Mouse (Mus musculus) granulocyte monocyte progenitor cell, adult 5-6 weeks (primary cell): ENCODE results near the gene Fktn. TPM values are rescaled to one million over a fixed set of nuclear protein-coding genes. Genes with fewer than 3 reads are reported as not detected.
"Not testable (repeated sequence)": the region's sequence is repeated elsewhere in the genome, so short reads cannot be mapped to it uniquely, and the experiment has no call there.

Source experiments
- ATAC-seq: replicated peaks from 2 replicates; pipeline ENCODE4 v1.8.0; 2016; ENCODE audit warnings: mild to moderate bottlenecking, moderate TSS enrichment, inconsistent platforms; ENCODE audit not compliant: poor library complexity, severe bottlenecking
- total RNA-seq, 2 experiments: library from RNA; stranded (forward) in 1 of 2; stranded (reverse) in 1 of 2; fragments of 200-712, 200-1000 nt in 1 of 2; fragments of >200 nt in 1 of 2; fragmentation: Nextera tagmentation in 1 of 2; gene quantifications; 2 replicates each; pipeline ENCODE4 v1.2.3; 2014 to 2017

Fktn gene
- total RNA-seq, 2 experiments from 2014 or later: 3.1 to 8.9 TPM

DNA sequence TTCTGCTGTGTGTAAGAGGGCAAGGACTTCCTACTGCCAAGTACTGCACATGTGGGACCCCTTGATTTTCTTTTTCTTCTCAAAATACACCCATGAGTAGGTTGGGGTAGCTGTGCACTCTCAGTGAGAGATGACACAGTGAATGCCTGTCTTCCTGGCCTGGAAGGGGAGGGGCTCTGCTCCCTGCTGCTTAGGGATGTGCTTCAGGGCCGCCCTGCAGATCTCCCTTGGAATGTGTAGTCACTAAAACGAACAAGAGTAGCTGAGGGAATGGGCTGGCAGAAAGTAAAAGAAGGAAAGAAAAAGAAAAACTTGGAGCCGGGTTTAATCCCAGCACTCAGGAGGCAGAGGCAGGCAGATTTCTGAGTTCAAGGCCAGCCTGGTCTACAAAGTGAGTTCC lies 48.7 kb downstream of the Fktn start:
- no peak for ATAC-seq

DNA sequence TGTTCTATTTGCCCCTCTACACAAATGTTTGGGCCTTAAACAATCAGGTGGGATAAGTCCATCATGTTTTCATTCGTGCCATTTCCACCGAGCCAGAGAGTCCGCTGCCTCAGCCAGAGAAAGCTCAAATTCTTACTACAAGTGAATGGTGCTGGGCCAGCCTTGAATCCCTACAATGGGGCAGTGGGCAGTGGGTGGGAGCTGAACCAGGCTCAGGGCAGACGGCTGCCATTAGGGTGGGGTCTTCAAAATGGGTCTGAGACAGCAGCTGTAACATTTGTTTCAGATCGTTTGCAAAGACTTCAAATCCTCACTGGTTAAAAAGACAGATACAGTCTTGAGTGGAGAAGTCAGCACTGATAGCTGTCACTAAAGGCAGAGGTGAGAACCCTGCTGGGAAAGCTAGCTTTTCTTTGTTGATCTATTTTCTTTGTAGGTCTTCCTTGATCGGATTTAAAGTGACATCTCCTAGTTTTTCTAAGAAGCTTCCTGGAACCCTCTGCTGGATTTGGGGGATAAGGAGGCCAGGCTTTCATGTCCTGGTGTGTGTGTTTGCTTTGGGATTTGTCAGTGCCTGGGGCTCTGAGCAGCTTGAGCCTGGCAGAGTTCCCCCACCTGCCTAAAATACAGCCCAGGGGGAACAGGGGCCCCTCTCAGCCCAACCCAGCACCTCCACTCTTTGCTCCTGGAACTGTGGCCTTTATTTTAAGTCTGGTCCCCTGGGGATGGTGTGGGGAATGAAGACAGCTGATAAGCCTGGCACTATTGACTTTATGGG lies 57.3 kb downstream of the Fktn start:
- ATAC-seq: no peak

DNA sequence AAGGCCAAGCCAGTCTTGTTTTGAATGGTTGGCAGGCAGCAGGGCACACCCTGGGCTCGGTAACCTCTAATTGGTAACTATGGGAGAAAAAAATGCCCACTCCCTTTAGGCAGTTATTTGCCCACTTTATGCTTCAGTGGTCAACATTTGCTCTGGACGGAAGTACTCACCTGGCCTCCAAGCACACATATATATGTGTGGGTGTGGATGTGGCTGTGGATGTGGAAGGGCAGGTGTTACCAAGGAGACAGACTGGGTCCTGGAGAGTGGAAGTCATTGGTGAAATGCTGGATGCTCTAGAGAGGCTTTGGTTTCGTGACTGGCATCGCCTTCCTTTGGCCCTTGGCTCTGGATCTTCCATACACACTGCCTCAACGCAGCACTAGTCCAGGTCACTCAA lies 58.2 kb downstream of the Fktn start:
- no peak for ATAC-seq

DNA sequence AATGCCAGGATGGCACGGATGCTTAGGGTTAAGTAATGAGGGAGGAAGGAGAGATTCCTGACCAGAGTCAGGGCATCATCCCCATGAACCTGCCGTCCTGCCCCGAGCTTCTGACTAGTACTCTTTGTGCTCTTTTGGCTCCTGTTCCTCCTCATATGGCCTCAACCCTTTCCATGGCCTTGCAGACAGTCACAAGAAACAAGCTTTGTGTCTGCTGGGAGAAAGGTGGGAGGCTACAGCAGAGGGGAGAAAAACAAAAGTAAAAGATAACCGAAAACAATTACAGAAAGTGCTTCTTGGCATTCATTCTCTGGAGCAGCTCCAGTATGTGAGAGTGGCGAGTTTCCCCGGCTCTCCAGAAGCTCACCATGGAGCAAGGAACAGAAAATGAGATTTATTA lies 60.1 kb downstream of the Fktn start:
- ATAC-seq: no peak

DNA sequence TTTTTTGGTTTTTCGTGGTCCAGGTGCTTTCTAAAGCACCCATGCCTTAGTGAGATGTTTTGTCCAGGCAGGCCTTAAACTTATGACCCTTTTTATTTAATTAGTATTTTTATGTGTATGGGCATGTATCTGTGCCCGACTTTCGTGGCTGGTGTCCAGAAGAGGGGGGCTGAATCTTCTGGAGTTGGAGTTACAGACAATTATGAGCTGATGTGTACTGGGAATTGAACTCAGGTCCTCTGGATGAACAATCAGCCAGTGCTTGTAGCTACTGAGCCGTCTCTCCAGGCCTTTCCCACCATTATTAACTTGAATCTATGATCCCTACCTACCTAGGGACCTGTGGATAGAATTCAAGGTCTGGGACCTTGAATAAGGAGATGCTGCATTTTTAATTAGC lies 67.6 kb downstream of the Fktn start:
- ATAC-seq: no peak

DNA sequence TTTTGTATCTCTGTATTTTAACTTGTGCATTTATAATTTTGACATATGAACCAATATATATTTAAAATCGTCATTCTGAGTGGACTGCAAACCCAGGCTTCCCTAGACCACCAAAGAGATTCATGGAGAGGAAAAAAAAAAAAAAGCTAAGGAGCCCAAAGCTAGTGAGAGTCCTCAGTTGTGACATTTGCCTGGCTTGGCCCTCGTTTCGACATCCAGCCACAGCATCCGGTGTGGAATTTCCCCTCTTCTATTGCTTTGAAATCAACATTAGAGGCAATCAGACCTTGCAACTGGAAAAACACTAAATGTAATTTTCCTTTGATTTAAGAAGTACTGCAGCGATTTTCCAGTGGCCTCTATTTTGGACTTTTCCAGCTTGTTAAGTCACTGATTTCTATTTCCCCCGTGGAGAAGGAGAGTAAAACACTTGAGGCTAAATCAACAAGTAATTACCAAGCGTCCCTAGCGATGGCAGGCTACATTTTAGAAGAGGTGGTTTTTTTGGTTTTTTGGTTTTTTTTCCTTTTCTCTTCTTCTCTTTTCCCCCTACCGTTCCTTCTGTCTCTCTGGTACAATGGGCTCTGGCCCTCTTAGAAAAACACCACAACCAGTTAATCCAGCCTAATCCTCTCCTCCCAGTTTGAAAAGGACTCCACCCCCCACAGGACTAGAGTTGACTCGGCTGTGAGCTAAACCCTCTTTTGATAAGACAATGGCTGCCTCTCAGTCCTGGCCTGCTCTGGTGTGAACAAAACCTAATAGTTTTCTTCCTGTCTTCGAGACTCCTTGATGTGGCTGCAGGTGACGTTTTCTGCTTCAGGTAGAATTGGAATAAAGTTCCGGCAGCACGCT lies 68.6 kb downstream of the Fktn start:
- peak; percentile 68 for ATAC-seq

DNA sequence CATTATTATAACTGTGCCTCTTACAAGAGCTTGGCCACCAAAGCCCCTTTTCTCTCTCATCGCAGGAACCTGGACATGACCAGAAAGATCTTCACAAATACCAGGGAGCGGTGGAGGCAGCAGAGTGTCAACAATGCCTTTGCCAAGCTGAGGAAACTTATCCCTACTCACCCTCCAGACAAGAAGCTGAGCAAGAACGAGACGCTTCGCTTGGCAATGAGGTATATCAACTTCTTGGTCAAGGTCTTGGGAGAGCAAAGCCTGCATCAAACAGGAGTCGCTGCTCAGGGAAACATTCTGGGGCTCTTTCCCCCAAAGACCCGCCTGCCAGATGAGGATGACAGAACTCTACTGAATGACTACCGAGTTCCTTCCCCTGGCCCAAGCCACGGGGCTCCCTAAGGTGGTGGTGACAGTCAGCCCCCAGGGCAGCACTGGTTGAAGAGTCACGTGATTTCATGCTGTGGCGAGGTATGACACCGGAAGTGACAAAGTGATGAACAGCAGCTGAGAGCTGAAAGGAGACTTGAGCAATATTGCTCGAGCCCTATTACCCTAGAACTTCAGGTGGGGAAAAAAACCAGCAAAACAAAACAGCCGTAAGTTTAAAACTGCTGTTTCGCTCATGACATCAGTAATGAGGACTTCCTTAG lies 72.1 kb downstream of the Fktn start:
- ATAC-seq: peak; percentile 69

DNA sequence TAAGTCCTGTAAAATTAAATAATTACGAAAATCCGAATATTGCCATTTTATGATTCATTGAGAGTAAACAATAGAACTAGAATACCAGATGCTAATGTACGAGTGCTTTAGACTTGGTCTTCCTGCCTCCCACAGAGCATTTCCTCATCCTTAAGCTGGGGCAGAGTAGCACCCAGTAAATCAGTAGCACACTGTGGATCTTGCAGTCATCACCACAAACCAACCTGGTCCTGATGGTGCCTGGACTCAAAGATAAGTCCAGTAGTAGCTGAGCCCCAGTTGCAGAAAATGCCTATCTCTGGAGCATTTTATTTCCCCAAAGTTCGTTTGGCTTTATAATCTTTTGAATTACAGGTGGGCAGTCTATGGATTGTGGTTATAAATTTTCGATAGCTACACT lies 73.1 kb downstream of the Fktn start:
- no peak for ATAC-seq

DNA sequence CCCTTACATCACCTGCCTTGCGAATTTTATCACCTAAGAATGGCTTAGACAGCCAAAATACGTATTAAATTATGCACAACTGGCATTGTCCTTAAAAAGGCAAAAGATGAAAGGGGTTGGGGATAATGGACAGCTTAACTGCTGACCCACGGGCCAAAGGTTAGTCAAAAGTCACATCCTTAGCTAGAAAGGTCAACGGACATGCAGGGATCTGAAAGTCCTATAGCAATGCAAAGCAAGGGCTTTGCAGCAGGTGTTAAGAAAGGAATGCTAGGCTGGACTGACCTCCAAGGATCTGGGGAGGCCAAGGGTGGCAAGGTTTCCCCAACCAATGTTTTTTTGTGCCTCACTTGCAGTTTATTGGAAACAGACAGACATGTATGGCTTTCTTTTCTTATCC lies 75.5 kb downstream of the Fktn start:
- no peak for ATAC-seq

DNA sequence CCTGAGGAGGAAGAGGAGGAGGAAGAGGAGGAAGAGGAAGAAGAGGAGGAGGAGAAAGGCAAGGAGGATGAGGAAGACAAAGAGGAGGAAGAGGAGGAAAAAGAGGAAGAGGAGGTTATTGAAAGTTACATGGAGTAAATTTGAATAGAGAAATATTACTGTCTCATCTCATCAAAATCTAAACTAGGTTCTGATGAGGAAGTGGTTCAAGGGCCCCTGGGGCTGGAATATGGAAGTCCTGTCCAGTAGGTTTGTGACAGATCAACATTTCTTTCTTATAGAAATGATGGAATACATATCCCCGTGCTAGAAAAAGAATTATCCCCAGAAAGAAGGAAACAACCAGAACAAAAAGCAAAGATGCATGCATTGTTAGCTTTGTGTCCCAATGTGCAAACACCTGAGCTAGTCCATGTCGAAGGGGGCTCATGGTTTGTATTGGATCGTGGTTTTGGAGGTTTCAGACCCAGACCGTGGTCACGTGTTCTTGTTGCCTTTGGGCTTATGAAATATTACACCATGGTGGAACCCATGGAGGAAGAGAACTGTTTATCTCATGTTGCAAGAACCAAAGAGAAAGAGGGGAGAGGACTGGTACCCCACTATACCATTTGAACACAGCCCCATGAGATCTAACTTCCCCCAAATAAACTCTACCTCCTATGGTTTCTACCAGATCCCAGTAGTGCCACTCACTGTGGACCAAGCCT lies 80.6 kb downstream of the Fktn start:
- ATAC-seq: peak; percentile 74

DNA sequence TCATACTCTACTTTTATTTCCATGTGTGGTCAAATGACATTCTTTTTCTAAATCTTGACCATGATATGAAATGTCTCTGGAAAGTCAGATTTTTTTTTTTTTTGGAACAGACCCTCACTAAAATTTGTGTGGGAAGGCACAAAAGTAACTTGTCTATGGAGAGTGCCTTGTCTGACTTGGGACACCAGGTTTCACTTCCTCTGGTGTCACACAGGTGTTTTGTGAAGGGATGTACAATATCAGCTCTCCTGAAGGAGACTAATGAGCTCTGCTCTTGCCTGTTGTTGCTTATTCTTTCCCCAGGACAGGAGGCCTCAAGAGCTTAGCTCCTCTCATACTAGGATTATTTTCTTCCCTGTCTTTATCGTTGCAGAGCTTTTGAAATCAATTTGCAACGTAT lies 81.3 kb downstream of the Fktn start:
- no peak for ATAC-seq

DNA sequence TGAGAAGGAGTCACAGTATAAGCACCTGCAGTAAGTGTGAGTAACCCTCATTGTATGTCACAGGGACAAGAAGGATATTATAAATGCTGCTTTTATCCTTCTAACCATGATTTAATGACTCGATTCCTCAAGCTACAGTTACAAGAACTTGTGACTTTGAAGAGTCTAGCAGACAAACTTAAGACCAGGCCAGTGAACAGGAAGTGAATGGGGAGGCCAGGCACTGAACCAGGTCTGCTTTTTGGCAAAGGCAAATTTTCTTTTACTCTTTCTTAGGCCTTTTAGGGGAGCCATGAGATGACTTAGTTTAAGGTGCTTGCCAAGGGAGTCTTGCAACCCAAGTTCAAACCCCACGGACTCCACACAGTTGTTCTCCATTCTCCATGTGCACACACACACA lies 81.9 kb downstream of the Fktn start:
- ATAC-seq: no peak

DNA sequence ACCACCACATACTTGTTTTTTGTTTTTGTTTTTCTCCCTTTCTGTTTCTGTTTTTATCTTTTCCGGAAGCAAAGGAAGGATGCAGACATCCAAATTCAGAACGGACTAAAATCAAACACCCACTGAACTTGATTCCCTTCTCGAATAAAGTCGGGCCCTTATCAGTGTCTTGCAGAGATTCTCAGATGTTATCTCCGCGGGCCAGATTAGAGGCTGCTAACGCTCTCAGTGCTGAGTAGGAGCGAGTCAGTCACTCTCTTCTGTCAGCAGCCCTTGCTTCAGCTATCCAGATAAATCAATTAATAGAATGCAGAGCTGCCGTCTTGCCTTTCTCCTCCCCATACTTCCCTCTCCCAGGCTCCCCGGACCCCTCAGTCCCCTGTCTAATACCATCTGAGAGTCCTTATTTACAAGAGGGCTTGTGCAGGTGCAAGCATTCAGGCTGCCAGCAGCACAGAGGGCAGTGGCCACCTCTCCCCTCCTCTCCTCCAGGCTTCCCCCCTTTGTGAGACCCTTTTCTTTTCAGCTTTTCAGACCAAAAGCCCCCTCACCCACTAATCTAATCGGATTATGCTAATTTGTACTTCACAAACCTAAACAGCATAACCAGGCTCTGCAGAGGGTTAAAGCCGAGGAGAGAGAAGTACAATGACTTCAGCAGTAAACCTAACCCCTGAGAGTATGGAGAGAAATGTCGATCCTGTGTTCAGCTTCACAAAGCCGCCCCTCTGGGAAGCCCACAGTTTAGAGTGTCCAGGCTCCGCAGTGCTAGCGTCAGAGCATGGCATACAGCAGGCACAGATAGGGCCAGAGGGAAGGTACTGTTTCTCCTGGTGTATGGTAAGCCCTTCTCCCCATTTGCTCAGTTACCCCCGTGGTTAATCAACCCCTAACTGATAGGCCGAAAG lies 83.3 kb downstream of the Fktn start:
- ATAC-seq: no peak

DNA sequence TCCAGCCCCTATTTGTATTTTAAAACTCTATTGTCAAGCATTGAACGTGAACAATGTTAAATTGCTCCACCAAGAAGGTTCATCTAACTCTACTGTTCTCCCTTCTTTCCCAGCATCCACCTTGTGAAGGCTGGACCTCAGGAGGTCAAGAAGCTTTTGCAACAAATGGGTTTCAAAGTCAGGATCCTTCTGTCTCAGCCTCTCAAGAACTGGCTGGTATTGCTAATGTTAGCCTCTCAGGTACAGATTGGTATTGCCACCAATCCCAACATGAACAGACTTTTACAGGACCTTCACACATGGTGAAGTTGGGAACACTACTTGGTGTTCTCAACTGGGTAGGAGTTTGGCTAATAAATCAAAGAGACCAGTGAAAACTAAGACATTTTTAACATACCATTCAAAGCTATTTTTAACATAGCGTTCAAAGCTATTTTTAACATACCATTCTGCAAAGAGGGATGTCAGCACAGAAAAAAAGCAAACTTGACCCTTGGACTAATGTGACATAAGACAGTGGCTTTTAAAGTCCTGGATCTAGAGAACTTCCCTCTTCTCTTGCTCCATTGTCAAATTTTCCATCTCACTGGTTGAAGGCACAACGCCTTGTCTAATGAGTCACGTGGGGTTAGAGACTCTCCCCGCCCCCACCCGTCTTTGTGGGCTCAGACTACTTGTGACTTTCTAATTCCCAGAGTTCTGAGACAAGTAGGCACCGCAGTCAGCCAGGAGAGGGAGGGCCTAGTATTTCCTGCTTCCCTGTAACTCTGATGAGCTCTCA lies 85.3 kb downstream of the Fktn start:
- 0 out of 2 replicates have a peak, but pooled peaks have one; percentile 20 for ATAC-seq

DNA sequence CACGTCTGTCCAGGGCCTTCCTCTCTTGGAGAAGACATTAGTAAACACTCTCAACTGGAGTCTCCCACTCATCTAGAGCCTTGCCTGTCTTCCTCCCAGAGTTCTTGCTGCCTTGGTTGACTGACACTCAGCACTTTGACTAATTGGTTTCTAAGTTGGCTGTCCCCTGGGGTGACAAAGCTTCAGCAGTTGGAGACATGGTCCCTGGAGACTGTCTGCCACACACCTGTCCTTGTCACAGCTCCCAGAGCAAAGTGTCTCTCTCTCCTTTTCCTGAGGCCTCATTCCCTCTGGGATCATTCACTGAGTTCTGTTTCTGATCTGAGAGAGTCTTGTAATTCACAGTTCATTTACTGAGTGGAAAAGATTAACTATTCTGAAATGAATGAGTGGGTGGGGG lies 86.0 kb downstream of the Fktn start:
- ATAC-seq: no peak

DNA sequence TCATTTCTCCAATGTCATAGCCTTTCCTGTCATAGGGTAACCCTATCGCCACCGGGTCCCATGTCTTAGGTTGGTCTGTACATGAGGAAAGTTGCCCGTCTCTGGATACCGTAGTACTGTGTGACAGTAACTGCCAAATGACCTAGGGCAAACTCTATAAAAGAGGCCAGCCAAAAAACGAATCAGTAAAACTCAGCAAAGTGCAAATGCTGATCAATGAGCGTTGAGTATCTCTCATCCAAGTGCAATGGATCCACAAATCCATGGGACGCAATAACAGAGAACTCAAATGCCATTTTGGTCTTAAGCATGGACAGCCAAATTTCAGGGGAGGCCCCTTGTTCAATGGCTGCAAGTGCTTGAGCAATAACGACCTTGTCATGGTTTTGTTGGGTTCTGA lies 89.9 kb downstream of the Fktn start:
- not testable (repeated sequence) for ATAC-seq

DNA sequence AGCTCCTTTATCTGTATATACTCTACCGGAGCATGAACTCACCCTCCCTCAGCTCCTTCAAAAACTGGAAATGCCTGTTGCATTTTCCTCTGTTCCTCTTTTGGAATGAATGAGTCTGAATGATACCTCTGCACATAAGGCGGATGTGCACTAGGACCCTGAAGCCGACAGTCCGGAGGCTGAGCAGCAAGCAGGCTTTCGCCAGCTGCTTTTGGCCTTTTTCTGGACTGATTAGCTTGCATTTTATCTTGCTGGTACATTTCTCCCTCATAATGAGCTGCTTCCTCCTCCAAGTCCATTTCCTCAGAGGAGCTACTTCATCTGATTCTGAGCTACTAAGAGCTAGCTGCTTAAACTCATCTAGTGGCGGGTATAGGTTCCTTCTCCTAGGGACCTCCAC lies 92.6 kb downstream of the Fktn start:
- not testable (repeated sequence) for ATAC-seq

DNA sequence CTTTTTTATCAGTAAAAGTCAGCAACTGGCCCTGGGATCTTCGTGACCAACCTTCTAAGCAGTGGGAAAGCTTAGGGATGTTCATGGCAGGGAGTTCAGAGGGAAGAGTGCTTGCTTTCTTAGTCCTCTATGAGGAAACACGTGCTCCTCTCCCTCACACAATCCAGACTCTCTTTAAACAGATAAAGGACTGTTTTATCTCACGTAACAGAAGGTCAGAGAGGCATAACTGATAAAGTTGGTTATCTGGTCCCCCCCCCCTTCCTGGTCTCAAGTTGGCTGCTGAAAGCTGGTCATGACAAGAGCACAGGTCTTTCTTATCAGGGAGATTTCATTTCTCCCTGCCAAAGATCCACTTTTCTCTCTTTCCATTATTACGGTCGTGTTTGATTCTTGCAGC lies 104.5 kb downstream of the Fktn start:
- no peak for ATAC-seq

DNA sequence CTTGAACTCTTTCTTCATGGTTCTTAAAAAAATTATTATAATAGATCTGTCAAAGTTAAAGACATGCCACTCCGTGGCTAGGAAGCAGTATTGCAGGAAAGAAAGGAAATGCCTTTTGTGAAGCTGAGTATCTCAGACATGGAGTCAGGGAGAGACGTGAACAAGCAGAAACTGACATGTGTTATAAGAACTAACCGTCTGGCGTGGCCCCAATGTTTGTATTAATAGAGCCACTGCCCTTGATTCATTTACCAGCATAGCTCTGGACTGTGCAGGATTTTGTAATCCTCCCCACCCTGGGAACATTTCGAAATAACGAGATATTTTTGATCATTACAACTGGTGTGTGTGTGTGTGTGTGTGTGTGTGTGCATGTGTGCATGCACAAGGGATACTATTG lies 109.9 kb downstream of the Fktn start:
- peak; percentile 63 for ATAC-seq
